Mouse (Mus musculus) stomach, postnatal 0 days (tissue): ENCODE measurements around the gene Akp3.

ENCODE experiments used
- CTCF ChIP-seq: IDR thresholded peaks from 2 replicates; pipeline ENCODE4 v1.5.1; 2016; ENCODE audit warnings: antibody characterized with exemption, low read depth, mild to moderate bottlenecking, moderate library complexity
- EP300 ChIP-seq: optimal IDR thresholded peaks from 2 replicates; pipeline ENCODE3; 2016; ENCODE audit warnings: antibody characterized with exemption

GRCm38 (mm10) chr1:87111719-87112354 is 12.9 kb upstream of the Akp3 start:
- TF ChIP-seq CTCF: peak; percentile 59
- TF ChIP-seq EP300: no peak
